Mouse (Mus musculus): Measurements from ENCODE around the gene Zfp82. TPM values are rescaled to one million over a fixed set of nuclear protein-coding genes. Genes with fewer than 3 reads are reported as not detected.

Gene Zfp82
- total RNA-seq, 2 experiments from 2014 or later = 4.6 to 8.5 TPM

Small RNAs within 50 kb of the gene (microRNA-seq; reads per million reads assigned to microRNA genes)
- not detected for gene Gm23368

Other genes starting within 250 kb of the Zfp82 start
- gene Zfp940, start 219.2 kb downstream of the Zfp82 start, total RNA-seq (2021) = 10 to 100 TPM; 17.7 to 19.5 TPM
- gene Zfp420, start 212.9 kb downstream of the Zfp82 start, total RNA-seq (2021) = 10 to 100 TPM; 16.2 to 18.6 TPM
- gene Zfp27, start 166.3 kb downstream of the Zfp82 start, total RNA-seq (2021) = 10 to 100 TPM; 19.5 to 22.5 TPM
- gene Zfp383, start 164.7 kb downstream of the Zfp82 start, total RNA-seq (2021) = 10 to 100 TPM in 1 of 2 experiments, 1 to 10 TPM in 1; 9.9 to 10.7 TPM
- gene Zfp74, start 118.8 kb downstream of the Zfp82 start, total RNA-seq (2021) = 10 to 100 TPM; 25.4 to 28.2 TPM
- gene Zfp568, start 88.9 kb downstream of the Zfp82 start, total RNA-seq (2021) = 1 to 10 TPM; 5.1 to 5.4 TPM
- 10 to 100 TPM; 10.9 to 11.5 TPM for gene Zfp14, start 21.5 kb downstream of the Zfp82 start, total RNA-seq (2021)
- gene Gm26920, start 17.5 kb upstream of the Zfp82 start, total RNA-seq (2021) = 1 to 10 TPM in 1 of 2 experiments, not detected in 1; 1.9 TPM
- gene Zfp566, start 17.6 kb upstream of the Zfp82 start, total RNA-seq (2021) = 10 to 100 TPM; 12.9 to 17.3 TPM
- 10 to 100 TPM; 64.8 to 65.3 TPM for gene Zfp260, start 21.9 kb upstream of the Zfp82 start, total RNA-seq (2021)
- 10 to 100 TPM; 33.0 to 33.9 TPM for gene Zfp382, start 49.0 kb upstream of the Zfp82 start, total RNA-seq (2021)
- gene Zfp146, start 96.8 kb upstream of the Zfp82 start, total RNA-seq (2021) = 10 to 100 TPM; 66.8 to 68.1 TPM
- 1 to 10 TPM; 1.5 to 2.0 TPM for gene Cox7a1, start 111.2 kb upstream of the Zfp82 start, total RNA-seq (2021)
- gene Capns1, start 125.9 kb upstream of the Zfp82 start, total RNA-seq (2021) = 100 to 1,000 TPM; 193 to 198 TPM
- 10 to 100 TPM; 94.9 to 96.9 TPM for gene Polr2i, start 159.0 kb upstream of the Zfp82 start, total RNA-seq (2021)
- gene Tbcb, start 159.4 kb upstream of the Zfp82 start, total RNA-seq (2021) = 100 to 1,000 TPM; 229 to 238 TPM
- not detected for gene Ovol3, start 162.8 kb upstream of the Zfp82 start, total RNA-seq (2021)
- gene Thap8, start 207.2 kb upstream of the Zfp82 start, total RNA-seq (2021) = under 1 TPM; 0.40 to 0.54 TPM
- gene Wdr62, start 207.5 kb upstream of the Zfp82 start, total RNA-seq (2021) = 1 to 10 TPM; 5.0 to 5.5 TPM
- gene Clip3, start 218.8 kb upstream of the Zfp82 start, total RNA-seq (2021) = 100 to 1,000 TPM; 403 to 414 TPM
- gene Alkbh6, start 235.8 kb upstream of the Zfp82 start, total RNA-seq (2021) = 10 to 100 TPM; 42.0 to 44.2 TPM
- 1 to 10 TPM; 6.9 to 8.3 TPM for gene Syne4, start 241.9 kb upstream of the Zfp82 start, total RNA-seq (2021)
- under 1 TPM; 0.58 to 0.66 TPM for gene E130208F15Rik, start 248.8 kb upstream of the Zfp82 start, total RNA-seq (2021)